Mouse (Mus musculus) lung, postnatal 0 days (tissue): ENCODE data around the gene Ccdc85c.

Experiments
- CTCF ChIP-seq: IDR thresholded peaks from 2 replicates; pipeline ENCODE4 v1.5.1; 2016; ENCODE audit warnings: antibody characterized with exemption, mild to moderate bottlenecking
- EP300 ChIP-seq: IDR thresholded peaks from 2 replicates; pipeline ENCODE4 v1.6.1; 2016; ENCODE audit warnings: antibody characterized with exemption, mild to moderate bottlenecking, control low read depth

DNA sequence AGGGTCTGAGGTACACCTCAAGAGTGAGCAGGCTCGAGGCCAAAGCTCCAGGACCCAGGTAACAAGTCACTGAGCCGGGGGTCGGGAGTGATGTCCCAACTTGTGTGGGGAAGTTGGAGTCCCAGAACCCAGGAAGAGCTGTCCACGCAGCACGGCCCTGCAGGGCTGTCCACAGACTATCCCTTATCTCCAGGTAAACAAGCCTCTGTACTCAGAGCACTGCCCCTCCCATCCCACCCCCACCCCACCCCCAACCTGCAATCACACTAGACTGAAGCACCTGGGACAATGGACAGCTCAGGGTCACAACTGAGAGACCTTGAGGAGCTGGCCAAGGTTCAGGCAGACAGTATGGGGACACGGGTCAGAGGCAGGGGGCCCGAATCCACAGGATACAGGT is 10.3 kb downstream of the Ccdc85c start:
- TF ChIP-seq EP300 (no peak), CTCF (no peak)
